Mouse (Mus musculus): ENCODE measurements around the gene Sarnp.

Sarnp gene

DNA sequence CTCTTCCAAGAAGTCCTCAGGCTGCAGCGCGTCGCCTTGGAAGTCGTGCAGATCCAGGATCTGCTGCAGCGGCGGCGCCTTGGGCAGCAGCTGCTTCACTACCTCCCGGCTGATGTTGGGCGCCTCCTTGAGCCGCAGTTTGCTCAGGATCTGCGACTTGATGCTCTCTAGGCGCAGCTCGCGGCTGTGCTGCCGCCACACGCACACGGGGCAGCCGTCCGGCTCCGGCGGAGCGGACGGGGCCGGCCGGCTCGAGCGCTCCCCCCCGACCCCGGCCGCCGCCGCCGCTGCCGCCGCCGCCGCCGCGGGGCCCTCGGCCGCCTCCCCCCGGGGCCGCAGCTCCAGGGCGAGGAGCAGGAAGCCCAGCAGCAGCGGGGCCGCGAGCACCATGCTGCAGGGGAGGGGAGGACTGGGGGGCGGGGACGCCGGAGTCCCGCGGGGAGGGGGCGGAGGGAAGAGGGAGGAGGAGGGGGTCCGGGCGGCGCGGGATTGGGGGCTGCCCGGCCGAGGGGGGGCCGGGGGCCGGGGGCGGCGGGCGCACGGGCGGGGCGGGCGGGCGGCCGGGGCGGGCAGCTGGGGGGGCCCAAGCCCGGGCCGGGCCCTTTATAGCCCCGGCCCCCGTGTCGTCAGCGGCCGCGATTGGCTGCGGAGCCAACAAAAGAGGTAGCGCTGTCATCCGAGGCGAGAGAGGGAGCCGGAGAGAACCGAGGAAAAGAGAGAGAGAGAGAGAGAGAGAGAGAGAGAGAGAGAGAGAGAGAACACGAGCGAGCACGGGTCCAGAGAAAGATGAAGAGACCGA, 74.4 kb downstream of the Sarnp start, which contains the start of gene Gdf11:
Gene Gdf11, minus strand, starts transcription at position 423 of the 799 bp plus-strand sequence.
- DNase-seq (ENCODE audit: low read depth), result no peak

DNA sequence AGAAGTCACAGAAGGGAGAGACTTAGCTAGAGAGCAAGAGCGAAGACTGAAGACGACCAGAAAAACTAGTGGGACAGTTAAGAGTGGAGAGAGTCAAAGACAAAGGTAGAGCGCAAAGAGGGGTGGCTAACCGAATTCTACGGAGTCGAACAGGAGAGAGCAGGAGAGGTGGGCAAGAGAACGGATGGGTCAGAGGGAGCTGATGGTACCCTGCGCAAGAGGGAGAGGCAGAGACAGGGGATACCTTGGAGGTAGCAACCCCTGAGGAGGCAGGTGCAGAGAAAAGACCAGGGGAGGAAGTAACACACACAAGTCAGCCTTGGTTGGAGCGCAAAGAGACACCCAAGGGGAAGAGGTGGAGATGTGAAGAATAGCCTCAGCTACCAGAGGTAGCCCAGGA, 75.1 kb downstream of the Sarnp start:
- DNase-seq (ENCODE audit: low read depth), result no peak

DNA sequence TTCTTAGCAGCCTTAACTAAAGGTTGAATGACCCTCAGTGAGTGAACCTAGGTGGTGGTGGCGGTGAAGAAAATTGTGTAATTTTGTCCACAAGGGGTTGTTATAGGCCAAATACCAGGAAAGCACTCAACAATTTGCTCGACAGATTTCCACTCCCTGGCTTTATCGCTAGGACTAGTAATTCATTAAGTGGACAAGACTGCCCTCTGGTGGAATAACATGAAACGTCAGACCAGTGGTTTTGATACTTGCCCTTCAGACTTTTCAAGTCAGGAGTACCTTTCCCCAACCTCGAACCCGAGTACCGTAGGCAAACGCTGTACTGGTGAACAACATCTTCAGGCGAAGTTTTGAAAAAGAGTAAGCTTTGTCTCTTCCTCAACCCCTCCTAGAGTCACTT, 78.3 kb downstream of the Sarnp start:
- peak; percentile 70 for DNase-seq (ENCODE audit: low read depth)

DNA sequence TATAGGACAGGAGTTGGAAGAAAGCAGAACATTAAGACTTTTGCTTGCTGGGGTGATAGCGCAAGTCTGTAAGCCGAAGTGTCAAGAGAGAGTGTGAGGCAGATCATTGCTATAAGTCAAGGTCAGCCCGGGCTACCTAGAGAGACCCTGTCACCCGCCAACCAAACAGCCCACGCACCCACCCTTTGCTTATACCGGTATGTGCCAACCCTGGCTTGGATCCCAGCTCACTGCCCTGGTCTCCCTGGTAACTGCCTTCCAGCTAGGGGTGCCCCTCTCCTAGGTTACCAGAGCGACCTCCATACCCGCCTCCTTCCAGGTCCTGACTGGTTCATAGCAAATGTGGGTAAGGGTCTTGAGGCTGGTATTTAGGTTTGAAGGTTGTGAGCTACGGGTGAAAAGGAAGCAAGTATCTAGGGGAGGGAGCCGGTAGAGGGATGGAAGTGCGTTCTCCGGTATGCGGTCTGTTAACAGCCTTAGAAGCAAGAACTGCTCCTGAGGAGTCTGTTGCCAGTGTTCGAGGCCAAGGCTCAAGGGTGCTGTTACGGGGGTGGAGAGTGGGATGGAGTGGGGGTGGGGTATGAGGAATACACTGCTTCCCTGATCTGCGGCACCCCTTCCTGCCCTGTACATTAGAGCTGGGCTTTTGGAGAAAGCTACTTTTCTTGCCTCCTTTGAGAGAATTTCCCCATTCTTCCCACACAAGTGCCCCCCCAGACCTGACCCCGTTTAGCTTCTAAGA, 79.0 kb downstream of the Sarnp start:
- DNase-seq (ENCODE audit: low read depth), result no peak

DNA sequence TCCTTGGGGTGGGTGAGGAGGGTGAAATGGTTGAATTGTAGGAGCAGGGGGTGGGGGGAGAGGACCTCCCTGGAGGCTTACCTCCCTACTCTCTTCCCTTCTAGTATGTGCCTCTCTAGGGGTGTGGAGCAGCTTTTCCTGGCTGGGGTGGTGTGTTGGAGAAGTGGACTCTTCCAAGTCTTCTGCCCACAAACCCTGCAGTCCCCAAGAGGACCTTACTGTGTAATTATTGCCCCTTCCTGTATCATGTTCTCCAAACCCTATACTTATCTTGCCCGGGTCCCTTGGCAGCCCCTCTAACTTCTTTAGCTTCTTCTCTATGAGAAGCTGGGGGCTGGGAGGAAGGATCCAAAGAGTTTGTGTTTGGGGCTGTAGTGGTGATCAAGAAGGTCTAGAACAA, 79.7 kb downstream of the Sarnp start:
- no peak for DNase-seq (ENCODE audit: low read depth)

DNA sequence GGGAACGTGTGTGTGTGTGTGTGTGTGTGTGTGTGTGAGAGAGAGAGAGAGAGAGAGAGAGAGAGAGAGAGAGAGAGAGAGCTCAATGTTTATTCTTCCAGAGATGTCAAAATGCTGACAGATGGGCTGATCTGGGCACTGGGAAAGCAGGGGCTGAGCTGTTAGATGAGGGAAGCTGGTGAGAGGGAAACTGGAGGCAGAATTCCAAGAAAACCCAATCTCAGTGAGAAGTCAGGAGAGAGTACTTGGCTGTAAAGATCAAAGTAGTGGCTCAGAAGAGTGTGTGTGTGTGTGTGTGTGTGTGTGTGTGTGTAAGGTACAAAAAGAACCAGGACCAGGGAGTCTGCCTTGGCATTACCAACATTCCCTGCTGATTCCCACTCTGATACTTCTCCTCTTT, 80.4 kb downstream of the Sarnp start:
- no peak for DNase-seq (ENCODE audit: low read depth)

DNA sequence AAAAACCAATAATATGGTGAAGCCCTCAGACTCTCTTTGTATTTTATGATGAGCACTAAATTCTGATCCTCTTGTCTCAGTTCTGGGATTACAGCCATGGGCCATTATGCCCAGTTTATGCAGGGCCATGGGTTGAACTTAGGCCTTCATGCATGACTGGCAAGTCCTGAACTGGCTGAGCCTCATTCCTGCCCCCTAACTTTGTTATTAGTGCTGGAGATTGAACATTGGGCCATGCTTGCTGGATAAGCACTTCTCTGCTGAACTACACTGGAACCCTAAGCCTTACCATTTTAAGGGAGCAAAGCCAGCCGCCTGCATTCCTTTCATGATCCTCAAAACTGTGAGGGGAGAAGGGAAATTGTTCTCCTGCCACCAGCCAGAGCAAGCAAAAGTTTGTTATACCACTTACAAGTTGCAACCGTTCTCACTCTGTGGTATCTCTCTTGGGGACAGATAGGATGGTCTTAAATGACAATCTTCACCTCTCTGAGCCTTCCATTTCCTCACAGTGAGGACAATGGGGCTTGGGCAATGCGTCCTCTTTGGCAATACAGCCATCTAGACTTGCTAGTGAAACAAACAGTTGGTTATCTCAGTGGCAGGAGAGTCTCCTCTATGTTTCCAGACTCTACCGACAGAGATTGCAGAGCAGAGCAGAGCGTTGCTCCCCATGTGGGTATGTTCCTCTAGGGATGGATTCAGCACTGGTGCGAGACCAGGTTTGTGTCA, 82.8 kb downstream of the Sarnp start:
- no peak for DNase-seq (ENCODE audit: low read depth)

DNA sequence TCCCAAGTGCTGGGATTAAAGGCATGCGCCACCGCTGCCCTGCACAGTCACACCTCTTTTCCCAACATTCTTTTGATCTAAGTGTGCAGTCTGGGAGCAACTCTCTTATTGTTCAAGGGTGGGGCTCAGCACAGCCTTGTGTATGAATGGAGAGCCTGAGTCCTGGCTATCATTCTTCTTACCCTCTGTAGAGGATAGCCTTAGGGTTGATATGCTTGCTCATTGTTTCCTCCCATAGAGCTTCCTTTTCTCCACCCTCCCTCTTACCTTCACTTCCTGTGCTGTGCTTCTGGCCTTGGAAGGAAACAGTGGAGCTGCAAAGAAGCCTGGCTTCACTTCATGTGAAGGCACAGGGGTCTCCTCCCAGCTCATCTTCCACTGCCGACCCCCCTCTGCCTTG, 83.6 kb downstream of the Sarnp start, which contains the start of gene Cd63:
Gene Cd63, plus strand, starts transcription at position 292 of the 400 bp plus-strand sequence.
- DNase-seq (ENCODE audit: low read depth), result no peak

DNA sequence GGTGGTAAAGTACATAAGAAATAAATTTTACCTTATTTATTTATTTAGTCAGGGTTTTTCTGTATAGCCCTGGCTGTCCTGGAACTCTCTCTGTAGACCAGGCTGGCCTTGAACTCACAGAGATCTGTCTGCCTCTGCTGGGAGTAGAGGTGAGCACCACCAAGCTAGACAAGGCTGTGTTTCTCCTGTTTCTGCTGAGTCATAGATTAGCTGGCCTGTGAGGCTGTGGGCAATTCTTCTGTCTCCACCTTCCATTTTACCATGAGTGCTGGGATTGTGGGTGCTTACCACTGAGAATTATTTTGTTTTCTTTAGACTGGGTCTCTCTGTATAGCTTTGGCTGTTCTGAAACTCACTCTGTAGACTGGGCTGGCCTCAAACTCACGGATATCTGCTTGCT, 84.3 kb downstream of the Sarnp start:
- no peak for DNase-seq (ENCODE audit: low read depth)

DNA sequence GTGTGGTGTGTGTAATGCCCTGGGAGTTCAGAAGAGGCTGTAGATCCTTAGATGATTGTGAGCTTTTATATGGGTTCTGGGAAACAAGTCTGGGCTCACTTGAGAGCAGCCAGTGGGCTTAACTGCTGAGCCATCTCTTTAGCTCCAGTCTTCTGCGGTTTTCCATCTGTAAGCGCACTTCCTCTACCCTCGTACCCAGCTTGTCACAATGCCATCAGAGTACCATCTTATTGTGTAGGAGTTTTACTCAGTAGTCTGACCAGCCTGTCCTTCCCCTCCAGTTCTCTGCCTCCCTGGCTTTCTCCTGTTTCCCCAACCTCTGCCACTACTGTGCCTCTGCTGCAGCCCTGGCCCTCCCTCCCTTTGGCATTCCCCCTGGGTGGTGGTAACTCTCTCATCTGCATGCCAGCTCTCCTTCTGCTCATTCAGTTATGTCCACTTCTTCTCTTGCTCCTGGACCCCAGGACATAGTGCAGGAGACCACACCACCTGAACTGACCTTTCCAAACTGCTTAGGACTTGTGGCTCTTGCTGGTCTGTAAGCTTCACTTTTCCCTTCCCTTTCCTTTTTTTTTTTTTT, 85.4 kb downstream of the Sarnp start:
- DNase-seq (ENCODE audit: low read depth), result no peak

DNA sequence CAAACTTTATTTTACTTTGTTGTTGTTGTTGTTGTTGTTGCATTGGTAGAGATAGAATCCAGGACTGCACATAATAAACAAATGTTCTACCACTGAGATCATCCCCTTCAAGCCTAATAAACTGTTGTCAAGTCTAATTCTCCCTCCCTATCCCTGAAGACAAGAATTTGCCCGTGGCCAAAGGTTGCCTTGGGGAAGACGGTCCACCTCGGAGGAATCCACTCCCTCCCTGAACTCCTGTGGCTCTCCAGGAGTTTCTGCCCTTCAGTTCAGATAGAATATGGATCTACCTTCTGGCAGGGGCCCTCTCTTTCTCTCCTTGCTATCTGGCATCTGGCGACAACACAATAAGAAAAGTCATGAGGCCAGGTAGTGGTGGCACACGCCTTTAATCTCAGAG, 87.7 kb downstream of the Sarnp start:
- DNase-seq (ENCODE audit: low read depth), result no peak

DNA sequence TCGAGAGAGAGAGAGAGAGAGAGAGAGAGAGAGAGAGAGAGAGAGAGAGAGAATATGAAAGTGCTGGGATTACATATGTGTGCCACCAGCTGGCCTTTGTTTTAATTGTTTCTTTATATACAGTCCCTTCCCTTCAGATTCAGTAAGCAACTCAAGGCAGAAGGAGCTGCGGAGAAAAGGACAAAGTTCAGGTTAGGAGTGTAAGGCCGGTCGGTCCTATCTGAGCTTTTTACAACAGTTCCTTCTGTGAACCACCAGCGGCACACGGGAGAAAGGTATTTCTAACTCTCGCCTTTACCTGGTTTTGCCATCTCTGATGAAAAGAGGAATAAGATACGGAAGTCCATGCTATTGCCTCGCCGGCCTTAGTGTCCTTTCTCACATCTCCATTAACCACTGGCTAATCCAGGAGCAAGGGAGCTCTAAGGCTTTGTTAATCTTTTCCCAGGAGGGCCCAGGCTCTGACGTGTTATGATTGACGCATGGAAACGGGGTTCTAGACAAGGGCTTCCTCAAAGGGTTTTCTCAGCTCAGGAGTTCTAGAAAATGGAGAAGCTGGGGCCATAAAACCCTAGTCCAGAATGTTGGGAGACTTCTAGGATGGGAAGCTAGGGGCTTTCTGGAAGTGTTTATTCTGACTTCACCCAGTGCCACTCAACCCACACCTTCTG, 91.8 kb downstream of the Sarnp start:
- no peak for DNase-seq (ENCODE audit: low read depth)

DNA sequence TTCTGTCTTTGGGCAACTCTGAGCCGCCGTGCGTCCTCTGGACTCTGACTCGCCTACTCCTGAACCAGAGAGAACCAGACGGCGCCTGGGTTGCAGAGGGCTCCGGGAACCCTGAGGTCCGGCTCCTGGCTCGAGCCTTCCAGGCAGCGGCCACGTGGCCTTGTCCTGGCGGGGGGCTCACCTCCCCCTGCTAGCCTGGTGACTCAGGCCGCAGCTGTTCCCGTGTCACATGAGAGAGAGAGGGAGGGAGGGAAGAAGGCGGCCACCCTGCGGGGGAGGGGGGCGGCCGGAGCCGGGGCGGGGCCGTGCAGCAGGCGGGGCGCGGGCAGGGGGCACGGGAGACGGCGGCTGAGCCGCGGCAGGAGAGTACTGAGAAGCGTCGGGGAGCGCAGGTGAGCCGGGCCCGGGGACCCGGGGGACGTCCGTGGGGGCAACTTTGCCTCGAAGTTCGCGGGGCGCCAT, 92.5 kb downstream of the Sarnp start:
- peak; percentile 92 for DNase-seq (ENCODE audit: low read depth)

DNA sequence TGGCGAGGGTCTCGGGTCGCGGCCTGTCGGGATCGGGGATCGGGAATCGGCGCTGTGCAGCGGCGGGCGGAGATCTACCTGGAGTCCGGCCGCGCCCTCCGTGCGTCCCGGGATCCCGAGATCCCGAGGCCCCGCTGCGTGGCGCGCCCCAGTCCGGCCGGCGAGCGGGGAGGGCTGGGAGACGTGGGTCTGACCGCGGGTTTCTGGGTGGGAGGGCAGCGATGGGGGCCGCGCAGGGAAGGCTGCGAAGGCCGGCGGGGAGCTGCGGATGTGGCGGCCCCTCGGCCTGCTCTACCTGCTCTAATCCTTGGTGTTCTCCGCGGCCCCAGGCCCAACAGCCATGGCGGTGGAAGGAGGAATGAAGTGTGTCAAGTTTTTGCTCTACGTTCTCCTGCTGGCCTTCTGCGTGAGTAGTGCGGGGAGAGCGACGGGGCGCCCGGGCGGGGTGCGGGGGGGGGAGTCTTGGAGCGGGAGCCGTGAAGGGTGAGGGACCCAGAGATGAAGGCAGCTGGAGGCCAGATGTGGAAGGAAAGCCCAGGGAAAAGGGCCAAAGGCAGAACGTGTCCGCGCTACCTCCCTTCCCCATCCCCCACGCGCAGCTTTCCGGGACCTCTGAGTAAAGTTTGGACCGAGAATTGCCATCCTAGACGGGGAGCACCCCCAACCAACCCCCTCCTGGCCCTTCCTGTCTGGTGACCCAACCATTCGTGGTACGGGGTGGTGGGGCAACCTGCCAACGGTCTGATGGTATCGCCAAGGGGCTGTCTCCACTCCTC, 93.1 kb downstream of the Sarnp start:
- DNase-seq (ENCODE audit: low read depth), result no peak

DNA sequence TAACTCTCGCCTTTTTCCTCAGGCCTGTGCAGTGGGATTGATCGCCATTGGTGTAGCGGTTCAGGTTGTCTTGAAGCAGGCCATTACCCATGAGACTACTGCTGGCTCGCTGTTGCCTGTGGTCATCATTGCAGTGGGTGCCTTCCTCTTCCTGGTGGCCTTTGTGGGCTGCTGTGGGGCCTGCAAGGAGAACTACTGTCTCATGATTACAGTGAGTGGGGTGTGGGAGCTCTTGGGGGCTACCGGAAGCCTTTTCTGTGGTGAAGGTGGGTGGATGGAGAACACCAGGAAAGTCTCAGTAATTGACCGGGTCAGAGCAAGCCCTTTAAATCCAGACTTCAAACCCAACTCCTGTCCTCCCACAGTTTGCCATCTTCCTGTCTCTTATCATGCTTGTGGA, 94.3 kb downstream of the Sarnp start:
- no peak for DNase-seq (ENCODE audit: low read depth)

DNA sequence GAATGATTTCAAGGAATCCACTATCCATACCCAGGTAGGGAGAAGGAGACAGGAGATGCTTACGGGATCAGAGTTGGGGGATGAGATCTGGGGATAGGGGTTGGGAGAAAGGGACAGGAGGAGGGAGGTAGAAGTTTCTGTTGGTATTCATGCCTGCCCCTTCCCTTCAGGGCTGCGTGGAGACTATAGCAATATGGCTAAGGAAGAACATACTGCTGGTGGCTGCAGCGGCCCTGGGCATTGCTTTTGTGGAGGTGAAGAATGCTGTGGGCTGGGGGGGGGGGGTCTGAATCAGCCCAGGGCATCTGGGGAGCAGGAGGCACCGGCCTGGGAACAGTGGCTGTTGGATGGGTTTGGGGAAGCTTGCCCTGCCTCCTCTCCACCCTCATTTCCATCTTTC, 95.1 kb downstream of the Sarnp start:
- no peak for DNase-seq (ENCODE audit: low read depth)

DNA sequence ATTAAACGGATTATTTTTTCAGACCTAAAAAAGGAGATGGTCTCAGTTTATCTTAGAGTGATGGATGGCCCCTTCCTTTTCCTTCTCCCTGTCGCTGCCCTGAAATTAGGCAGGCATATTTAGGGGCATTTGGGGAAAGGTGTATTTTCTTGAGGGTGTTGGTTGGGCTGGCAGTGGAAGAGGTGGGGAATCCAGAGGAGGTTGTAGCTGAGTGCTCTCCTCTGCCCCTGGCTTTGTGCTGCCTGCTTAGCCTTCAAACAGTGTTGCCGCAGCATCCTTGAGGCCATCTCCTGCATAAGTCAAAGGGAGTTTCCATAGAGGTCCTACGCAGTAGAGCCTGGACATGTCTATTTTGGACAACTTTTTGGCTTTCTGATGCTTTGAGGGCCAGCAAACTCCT, 95.7 kb downstream of the Sarnp start:
- DNase-seq (ENCODE audit: low read depth), result no peak

DNA sequence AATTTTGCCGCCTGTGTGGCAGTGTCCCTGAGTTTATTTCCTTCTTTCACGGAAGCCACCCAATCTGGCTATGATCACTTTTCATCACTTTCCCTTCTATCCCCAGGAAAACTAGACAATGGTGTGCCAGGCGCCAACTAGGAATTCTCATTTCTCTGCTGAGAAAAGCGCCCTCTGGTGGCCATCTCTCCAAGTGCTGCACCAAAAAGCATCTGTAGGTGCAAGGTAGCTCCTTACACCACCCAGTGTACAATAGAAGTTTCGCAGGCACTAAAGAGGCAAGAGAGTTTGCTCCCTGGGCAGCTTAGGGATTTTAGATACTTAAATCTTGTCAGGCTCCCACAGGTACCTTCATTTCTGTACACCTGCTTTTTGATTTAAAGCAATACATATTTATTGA, 96.1 kb downstream of the Sarnp start:
- DNase-seq (ENCODE audit: low read depth), result peak; percentile 67

DNA sequence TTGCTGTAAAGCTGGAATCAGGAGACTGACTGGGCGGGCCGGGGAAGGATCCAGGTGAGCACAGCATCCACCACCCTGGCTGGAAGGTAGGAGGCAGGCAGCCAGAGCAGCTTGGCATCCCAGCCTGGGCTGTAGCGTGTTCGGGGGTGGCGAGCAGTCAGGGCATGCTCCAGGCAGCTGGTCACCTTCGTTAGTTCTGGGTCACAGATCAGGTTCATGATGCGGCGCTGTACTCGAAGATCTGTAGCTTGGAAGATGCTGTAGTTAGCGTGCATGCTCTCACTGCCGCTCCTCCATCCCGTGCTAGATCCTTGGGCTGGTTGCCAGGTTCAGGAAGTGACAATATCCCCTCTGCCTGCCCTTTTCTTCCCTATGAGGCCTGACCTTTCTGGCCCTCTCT, 96.6 kb downstream of the Sarnp start:
- DNase-seq (ENCODE audit: low read depth), result no peak

DNA sequence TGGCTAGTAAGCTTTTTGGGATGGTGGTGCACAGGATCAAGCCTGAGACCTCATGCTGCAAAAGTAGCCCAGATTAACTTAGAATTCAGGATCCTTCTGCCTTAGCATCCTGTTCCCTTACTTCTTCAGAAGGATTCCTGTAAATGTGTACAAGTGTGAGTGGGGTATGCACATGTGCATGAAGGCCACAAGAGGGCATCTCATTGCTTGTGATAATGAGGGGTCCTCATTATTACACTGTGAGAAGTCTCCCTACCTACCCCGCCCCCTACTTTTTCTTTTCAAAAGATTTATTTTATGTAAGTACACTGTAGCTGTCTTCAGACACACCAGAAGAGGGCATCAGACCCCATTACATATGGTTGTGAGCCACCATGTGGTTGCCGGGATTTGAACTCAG, 98.4 kb downstream of the Sarnp start:
- DNase-seq (ENCODE audit: low read depth), result no peak

DNA sequence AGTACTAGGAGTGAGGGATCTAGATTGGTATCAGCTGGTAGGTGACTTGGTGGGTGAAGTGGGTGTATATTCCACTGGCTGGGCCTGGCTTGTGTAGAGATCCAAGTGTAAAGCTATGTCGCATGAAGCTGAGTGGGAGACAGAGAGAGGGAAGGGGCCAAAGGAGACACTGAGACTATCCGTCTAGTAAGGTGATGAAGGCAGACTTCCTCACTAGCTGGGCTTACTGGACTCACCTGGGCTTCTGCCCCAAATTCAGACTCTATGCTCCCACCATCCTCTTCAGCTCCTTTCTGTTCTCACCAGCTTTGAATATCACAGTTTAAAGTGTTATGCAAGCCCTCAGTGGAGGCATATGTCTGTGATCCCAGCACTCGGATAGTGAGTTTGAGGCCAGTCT, 99.5 kb downstream of the Sarnp start:
- no peak for DNase-seq (ENCODE audit: low read depth)
